Mouse (Mus musculus) hindbrain, embryonic 14.5 days (tissue): Measurements from ENCODE around the gene Zfp42. TPM values are rescaled to one million over a fixed set of nuclear protein-coding genes. Genes with fewer than 3 reads are reported as not detected.

Source experiments
- ATAC-seq: fragments of 200-750 bp; cut with Nextera tagmentation; 2 replicates; pipeline ENCODE4 v1.8.0; 2017; ENCODE audit warnings: moderate number of reproducible peaks, mild to moderate bottlenecking, moderate TSS enrichment, moderate library complexity; ENCODE audit not compliant: low FRiP score
- DNase-seq: peaks from one replicate; pipeline ENCODE4 v3.0.0-alpha.2; 2015; ENCODE audit warnings: low spot score
- H3K27ac ChIP-seq: fragments of 300-500 bp; sonication (generic); 2 replicates; pipeline ENCODE4 v1.5.1; 2014; ENCODE audit warnings: mild to moderate bottlenecking, moderate library complexity
- H3K27me3 ChIP-seq: fragments of 300-500 bp; sonication (generic); 2 replicates; pipeline ENCODE4 v1.6.1; 2014; ENCODE audit warnings: mild to moderate bottlenecking, low read length, mixed read lengths; ENCODE audit not compliant: control insufficient read depth, insufficient read depth
- H3K36me3 ChIP-seq: fragments of 300-500 bp; sonication (generic); replicated peaks from 2 replicates; pipeline ENCODE4 v1.6.1; 2014; ENCODE audit not compliant: control insufficient read depth, insufficient read depth
- H3K4me1 ChIP-seq: fragments of 300-500 bp; sonication (generic); replicated peaks from 2 replicates; pipeline ENCODE4 v1.6.1; 2014; ENCODE audit warnings: antibody characterized with exemption, low read length, mixed read lengths; ENCODE audit not compliant: control insufficient read depth, insufficient read depth
- H3K4me2 ChIP-seq: fragments of 300-500 bp; sonication (generic); replicated peaks from 2 replicates; pipeline ENCODE4 v1.6.1; 2014; ENCODE audit warnings: mild to moderate bottlenecking, moderate library complexity
- H3K4me3 ChIP-seq: fragments of 300-500 bp; sonication (generic); replicated peaks from 2 replicates; pipeline ENCODE4 v1.5.1; 2014; ENCODE audit warnings: mild to moderate bottlenecking, low read length
- H3K9ac ChIP-seq: fragments of 300-500 bp; sonication (generic); 2 replicates; pipeline ENCODE4 v1.6.1; 2014
- H3K9me3 ChIP-seq: fragments of 300-500 bp; sonication (generic); 2 replicates; pipeline ENCODE4 v1.6.1; 2016; ENCODE audit warnings: low read length; ENCODE audit not compliant: control insufficient read depth
- WGBS: fragments of 180-500 bp; shearing (Covaris S2); extraction: QIAGEN DNeasy Blood & Tissue Kit; methylation state at CpG from one replicate; pipeline ENCODE4 v1.1.7; 2014; 5-methylcytosine and 5-hydroxymethylcytosine counted together
- polyA plus RNA-seq: library from polyadenylated mRNA; unstranded; fragments of >200 nt; fragmentation: Nextera tagmentation; extraction: Ambion mirVana; gene quantifications from 2 replicates; pipeline ENCODE4 v1.2.1, GENCODE M21; 2014

Zfp42 gene
- polyA plus RNA-seq, 1 experiment from 2014 or later, result not detected

GRCm38 (mm10) chr8:43278397-43278796, 28.4 kb downstream of the Zfp42 start:
- no peak overlapping the region for H3K27ac ChIP-seq
- no peaks in the 10 kb centered on the region for H3K27me3 ChIP-seq
- WGBS, result 63% methylated on average over 4 of the region's 4 CpGs
- H3K4me2 ChIP-seq, result no peak overlapping the region
- H3K9ac ChIP-seq, result no peak overlapping the region
- H3K36me3 ChIP-seq, result no peaks in the 10 kb centered on the region
- H3K9me3 ChIP-seq, result no peaks in the 10 kb centered on the region
- no peaks in the 10 kb centered on the region for H3K4me1 ChIP-seq
- no peak for DNase-seq
- no peak overlapping the region for H3K4me3 ChIP-seq
- no peak for ATAC-seq

DNA sequence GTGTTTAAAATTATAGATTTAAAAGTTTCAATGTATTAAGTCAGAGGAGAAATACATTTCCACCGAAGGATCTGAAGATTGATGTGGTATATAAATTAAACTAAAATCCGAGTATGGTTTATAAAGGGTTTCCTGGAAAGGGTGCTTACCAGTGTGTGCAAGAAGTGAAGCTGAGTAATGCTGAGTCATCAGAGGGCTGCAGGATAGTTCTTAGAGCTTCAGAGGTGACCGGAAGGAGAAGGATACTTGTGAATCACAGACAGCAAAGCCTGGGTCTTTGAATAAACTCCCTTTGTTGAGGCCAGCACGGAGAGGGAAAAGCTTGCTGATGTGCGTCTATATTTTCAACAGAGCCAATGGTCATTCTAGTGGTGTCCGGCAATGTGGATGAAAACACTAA, 45.8 kb downstream of the Zfp42 start:
- 89% methylated on average over 6 of the region's 6 CpGs for WGBS
- no peaks in the 10 kb centered on the region for H3K27me3 ChIP-seq
- no peak for ATAC-seq
- H3K36me3 ChIP-seq, result no peaks in the 10 kb centered on the region
- no peak overlapping the region for H3K4me2 ChIP-seq
- H3K27ac ChIP-seq, result no peak overlapping the region
- H3K4me3 ChIP-seq, result no peak overlapping the region
- DNase-seq, result no peak
- H3K9ac ChIP-seq, result no peak overlapping the region
- H3K4me1 ChIP-seq, result no peaks in the 10 kb centered on the region
- no peaks in the 10 kb centered on the region for H3K9me3 ChIP-seq

DNA sequence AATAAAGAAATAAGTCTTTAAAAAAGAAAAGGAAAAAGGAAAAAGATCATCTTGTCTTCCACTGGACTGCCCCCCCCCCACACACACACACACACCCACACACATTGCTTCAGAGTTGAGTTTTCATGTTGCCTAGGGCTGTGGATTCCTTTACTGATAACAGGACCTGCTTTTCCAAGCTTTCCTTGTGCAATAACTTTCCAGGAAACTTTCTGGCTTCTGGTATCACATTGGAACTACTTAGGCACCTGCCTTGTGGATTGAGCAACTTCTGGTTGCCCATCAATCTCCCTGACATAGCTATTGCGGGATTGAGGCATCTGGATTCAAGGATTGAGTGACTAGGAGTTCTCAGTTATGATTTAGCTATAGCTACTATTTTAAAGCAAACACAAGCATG, 48.9 kb downstream of the Zfp42 start:
- Histone ChIP-seq H3K36me3 (no peaks in the 10 kb centered on the region), H3K4me2 (no peak overlapping the region), H3K9me3 (no peaks in the 10 kb centered on the region), H3K4me3 (no peak overlapping the region), H3K27ac (no peak overlapping the region), H3K9ac (no peak overlapping the region), H3K27me3 (no peaks in the 10 kb centered on the region), H3K4me1 (no peaks in the 10 kb centered on the region)
- DNase-seq, result no peak
- 97% methylated on average over 1 of the region's 1 CpGs for WGBS
- no peak for ATAC-seq

GRCm38 (mm10) chr8:43255695-43256094, 51.1 kb downstream of the Zfp42 start:
- Histone ChIP-seq H3K9ac (no peak overlapping the region), H3K4me1 (no peaks in the 10 kb centered on the region), H3K4me3 (no peak overlapping the region), H3K27me3 (no peaks in the 10 kb centered on the region), H3K9me3 (no peaks in the 10 kb centered on the region), H3K36me3 (no peaks in the 10 kb centered on the region), H3K27ac (no peak overlapping the region), H3K4me2 (no peak overlapping the region)
- no peak for DNase-seq
- no peak for ATAC-seq
- 80% methylated on average over 6 of the region's 6 CpGs for WGBS

DNA sequence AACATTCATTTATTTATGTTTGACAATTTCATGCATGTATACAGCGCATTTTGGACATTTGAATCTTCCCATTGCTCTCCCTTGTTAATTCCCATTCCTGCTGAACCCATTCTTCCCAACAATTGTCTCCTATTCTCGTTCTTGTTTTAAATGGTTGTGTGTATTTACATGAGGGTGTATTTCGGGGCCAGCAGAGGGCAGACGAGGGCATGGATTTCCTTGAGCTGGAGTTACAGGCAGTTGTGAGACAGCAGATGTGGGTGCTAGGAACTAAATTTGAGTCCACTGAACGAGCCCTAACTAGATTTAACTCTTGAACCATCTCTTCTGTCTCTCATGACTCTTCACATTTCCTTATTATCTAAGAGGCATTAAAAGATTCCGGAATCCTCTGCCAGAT, 55.1 kb downstream of the Zfp42 start:
- no peaks in the 10 kb centered on the region for H3K9me3 ChIP-seq
- H3K9ac ChIP-seq, result no peak overlapping the region
- DNase-seq (no peak), ATAC-seq (no peak)
- no peaks in the 10 kb centered on the region for H3K27me3 ChIP-seq
- WGBS, result 87% methylated on average over 6 of the region's 6 CpGs
- H3K4me3 ChIP-seq, result no peak overlapping the region
- no peak overlapping the region for H3K4me2 ChIP-seq
- H3K27ac ChIP-seq, result no peak overlapping the region
- H3K36me3 ChIP-seq, result no peaks in the 10 kb centered on the region
- no peaks in the 10 kb centered on the region for H3K4me1 ChIP-seq

DNA sequence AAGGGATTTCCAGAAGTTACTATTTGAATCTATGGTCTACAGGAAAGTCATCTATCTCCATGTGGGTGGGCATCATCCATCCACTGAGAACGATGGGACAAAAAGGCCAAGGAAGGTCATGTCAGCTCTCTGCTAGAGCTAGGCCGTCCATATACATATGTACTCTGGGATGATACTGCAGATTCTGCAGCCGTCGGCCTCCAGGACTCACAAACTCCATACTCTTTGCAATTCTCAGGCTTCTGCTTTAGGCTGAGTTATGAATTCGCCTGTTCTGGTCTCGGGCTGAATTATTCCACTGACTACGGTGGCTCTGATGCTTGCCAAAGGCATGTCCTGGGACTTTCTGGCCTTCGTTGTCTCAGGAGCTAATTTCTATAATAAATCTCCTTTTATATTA, 58.1 kb downstream of the Zfp42 start:
- H3K4me1 ChIP-seq, result no peaks in the 10 kb centered on the region
- no peak overlapping the region for H3K9ac ChIP-seq
- H3K36me3 ChIP-seq, result no peaks in the 10 kb centered on the region
- H3K27ac ChIP-seq, result no peak overlapping the region
- H3K27me3 ChIP-seq, result no peaks in the 10 kb centered on the region
- 89% methylated on average over 8 of the region's 8 CpGs for WGBS
- no peak overlapping the region for H3K4me3 ChIP-seq
- ATAC-seq (no peak), DNase-seq (no peak)
- no peak overlapping the region for H3K4me2 ChIP-seq
- no peaks in the 10 kb centered on the region for H3K9me3 ChIP-seq

Other genes starting within 250 kb of the Zfp42 start
- gene Triml1, start 165.5 kb downstream of the Zfp42 start, polyA plus RNA-seq, result not detected in 2 replicates
- not detected in 2 replicates for gene Triml2, start 126.4 kb downstream of the Zfp42 start, polyA plus RNA-seq
- gene Adam26b, start 221.1 kb upstream of the Zfp42 start, polyA plus RNA-seq, result not detected in 2 replicates